Mouse (Mus musculus) left cerebral cortex, adult 8-10 months (tissue): ENCODE results near the gene Sectm1a. TPM values are rescaled to one million over a fixed set of nuclear protein-coding genes. Genes with fewer than 3 reads are reported as not detected.
"Not testable (repeated sequence)": the region's sequence is repeated elsewhere in the genome, so short reads cannot be mapped to it uniquely, and the experiment has no call there.

Source experiments
- DNase-seq, 2 experiments: peaks; one replicate each; pipeline ENCODE4 v3.0.0; 2022; ENCODE audit warnings: low spot score in 2 of 2
- total RNA-seq, 4 experiments: library from RNA; stranded (reverse); gene quantifications; 2 replicates each; pipeline ENCODE4 v1.2.4; 2022

Sectm1a gene
- total RNA-seq, 4 experiments from 2014 or later: not detected

DNA sequence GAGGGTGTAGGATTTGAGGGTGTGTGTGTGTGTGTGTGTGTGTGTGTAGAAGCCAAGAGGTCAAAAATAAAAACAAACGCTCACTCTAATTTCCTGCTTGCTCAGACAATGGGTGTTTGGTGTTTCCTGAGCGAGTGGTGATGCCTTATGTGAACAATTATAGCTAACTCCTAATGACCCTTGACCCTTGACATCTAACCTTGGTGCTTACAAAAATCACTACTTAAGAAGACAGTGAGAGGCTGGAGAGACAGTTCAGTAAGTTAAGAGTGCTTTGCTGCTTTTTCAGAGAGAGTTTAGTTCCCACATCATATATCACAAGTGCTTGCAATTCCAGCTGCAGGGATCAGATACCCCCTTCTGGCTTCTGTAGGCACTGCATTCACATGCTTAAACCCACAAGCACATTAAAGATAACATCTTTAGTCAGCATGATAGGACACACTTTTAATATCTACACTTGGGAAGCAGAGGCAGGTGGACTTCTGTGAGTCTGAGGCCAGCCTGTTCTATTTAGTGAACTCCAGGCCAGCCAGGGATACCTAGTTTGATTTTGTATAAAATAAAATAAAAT is 33.1 kb downstream of the Sectm1a start:
- no peak for DNase-seq

DNA sequence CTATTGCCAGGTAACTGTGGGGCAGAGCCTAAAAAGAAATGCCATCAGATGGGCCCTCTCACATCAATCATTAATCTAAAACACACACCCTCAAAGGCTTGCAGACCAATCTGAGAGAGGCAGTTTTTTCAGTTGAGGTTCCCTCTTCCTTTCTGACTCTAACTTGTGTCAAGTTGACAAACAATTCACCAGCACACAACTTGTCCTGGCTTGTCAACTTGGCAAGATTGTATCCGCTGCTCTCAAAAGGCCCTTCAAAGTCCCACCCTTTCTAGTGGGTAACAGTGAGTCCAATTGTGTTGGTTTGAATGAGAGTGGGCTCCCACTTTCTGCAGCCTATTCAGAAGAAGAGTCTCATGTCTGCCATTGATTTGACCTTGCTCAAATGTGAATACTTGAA is 35.7 kb downstream of the Sectm1a start:
- DNase-seq: no peak

DNA sequence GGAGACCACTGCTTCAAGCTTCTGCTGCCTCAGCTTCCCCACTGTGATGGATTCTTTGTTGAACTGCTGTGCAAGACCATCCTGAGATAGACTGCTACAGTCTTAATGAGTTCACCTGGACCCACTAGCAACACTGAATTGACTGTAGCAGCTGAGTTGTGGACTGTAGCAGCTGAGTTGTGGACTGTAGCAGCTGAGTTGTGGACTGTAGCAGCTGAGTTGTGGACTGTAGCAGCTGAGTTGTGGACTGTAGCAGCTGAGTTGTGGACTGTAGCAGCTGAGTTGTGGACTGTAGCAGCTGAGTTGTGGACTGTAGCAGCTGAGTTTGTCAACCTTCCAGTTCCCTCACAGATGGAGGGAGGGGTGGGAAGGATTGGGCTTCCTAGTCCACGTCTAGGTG is 38.0 kb downstream of the Sectm1a start:
- DNase-seq: not testable (repeated sequence)

DNA sequence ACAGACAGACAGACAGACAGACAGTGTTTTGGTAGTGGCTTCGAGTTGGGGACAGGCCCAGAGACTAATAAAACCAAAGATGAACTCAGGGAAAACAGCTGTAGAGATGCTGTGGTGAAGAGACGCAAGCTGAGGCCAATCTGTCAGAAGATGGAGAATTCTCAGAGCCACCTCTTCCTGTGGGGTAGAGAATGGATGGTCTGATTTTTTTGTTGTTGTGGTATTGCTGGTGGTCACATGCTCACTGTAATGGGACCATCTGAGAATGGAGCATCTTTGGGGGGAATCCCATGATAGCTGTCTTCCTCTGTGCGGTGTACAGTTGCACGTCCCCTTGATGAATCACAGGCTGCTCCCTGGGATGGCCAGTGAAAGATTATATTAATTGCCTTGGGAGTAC is 38.5 kb downstream of the Sectm1a start:
- no peak for DNase-seq

DNA sequence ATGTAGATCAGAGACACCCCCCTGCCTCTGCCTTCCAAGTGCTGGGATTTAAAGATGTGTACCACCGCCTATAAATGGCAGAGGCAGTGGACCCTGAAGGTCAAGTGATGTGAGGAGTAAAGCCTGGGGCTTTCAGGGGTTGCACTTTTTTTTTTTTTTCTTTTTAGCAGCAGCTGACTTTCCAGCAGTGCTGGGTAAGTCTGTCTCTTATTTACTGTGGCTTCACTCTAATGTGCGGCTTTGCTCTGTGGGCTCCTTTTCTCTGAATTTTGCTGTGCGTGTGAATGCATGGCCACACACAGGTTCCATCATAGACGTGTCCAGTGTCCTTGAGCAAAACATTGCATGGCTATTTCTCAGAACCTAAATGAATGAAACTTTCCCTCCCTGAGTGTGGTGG is 39.4 kb downstream of the Sectm1a start:
- no peak for DNase-seq

DNA sequence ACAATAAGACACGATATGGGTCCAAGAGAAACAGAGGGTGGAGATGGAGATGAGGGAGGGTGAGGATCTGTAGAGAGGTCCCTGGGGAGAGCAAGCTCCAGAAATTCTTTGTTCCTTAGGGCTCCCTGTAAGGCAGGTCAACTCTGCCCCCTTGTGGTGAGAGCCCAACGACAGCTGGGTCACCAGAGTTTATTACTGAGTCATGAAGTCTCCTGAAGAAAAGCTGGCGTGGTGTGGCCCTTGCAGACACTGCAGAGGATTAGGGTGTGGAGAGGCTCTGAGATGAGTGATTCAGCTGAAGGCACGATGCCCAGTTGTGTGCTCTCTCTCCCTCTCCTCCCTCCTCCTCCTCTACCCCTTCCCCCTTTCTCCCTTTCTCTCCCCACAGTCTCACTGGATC is 39.8 kb downstream of the Sectm1a start:
- peak; percentile 48 to 86 for DNase-seq

DNA sequence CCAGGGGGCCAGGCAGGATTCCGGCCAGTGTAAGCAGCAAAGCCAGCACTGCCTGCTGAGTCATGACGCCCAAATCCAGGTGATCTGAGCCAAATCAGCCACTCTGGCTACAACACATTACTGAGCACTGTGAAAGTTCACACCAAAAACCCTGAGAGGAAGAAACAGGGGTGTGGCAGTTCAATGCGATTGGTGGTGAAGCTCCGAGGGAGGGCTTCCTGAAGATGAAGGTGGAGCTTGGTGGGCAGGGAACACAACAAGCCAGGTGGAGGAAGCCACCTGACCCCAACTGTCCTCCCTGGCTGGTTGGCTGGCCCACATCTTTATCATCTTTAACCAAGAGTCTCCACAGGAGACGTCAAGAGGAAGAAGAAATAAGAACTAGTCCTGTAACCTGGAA is 41.7 kb downstream of the Sectm1a start, which contains the start of gene Cd7:
Gene Cd7, minus strand, starts transcription at position 117 of the 400 bp plus-strand sequence.
- DNase-seq: peak in 1 of 2 experiments; percentile 30

DNA sequence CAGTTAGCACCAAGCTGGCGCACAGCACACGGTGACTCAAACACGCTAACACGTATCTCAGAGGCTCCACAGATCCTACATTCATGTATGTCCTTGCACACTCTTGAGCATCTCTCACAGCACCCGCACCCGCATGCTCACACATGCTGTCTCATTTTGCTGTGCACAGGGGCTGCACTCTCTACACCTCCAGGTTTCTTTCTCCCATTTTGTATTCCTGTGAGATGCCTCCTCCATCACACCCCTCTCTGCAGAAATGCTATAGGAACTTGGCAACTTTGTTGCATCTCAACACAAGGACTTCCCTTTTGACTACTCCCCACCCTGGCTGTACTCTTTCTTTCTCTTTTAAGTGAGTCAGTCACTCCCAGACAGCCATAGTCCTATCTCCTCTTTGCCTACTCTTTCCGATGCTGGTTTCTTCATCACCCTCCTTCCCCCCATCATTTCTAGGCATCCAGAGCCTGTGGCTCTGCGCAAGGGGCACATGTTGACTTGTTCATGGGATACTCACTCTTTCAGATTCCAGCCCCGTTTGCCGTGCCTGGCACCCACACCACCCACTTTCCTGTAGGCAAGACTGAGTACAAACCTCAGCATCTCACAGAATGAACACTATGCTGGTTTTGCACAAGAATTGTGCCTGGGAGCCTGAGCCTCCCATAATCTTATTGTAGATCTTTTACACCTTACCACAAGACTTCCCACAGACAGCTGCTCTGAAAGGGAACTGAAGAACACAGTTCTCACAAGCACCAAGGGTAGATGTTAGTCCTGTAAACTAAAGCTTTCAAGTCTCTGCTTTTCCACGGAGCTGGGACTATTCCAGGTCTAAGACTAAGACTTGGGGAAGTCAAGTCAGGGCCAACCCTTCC is 42.4 kb downstream of the Sectm1a start:
- DNase-seq: peak in 1 of 2 experiments; percentile 51

DNA sequence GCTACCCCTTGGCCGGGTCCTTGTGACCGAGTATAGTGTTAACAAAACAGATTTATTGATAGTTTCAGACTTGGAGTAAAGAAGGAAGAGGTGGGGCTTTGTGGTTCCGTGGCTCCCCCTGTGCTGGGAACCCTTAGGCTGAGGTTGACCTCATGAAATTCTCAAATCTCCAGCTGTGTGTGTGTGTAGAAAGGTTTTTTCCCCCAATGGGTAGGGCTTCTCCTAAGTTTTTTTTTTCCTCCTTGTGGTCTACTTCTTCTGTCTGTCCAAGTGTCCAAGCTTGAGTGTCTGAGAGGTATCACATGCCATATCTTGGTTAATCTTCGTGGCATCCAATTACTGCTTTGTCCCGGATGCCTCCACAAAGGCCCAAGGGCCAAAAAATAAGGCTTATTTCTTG is 47.9 kb downstream of the Sectm1a start:
- DNase-seq: no peak

DNA sequence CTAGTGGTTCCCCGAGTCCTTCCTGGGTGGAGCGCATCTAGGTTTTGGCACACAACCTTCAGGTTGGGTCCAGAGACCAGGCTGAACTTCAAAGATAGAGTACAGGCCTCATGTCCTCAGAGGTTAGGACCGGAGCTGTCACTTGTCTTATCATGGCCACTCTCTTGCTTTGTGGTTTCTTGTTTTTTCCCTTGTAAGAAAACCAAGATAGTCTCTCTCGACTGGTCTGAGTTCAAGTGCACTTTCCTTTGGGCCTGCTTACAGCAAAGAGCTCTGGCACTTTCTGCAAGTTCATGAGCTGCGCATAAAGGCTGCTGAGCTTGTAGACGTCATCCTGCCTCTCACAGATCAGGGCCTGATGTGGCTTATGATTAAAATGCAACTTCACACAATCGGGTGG is 53.8 kb downstream of the Sectm1a start:
- no peak for DNase-seq

DNA sequence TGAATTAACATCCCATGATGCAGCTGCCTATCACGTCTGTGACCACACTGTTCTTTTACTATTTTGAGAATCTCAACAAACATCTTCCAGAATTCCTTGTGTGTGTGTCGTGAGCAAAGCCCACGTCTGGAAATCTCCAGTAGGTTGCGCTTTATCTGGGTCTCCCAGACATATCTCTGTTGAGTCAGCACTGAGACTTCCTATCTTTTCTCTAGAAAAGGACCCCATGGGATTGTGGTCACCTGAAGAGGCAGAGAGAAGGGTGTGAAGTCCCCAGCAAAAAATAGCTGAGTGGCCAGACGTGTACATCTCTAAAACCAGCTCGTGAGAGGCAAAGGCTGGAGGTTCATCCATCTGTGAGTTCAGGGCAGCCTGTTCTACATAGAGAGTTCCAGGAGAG is 56.9 kb downstream of the Sectm1a start:
- DNase-seq: peak in 1 of 2 experiments; percentile 11

DNA sequence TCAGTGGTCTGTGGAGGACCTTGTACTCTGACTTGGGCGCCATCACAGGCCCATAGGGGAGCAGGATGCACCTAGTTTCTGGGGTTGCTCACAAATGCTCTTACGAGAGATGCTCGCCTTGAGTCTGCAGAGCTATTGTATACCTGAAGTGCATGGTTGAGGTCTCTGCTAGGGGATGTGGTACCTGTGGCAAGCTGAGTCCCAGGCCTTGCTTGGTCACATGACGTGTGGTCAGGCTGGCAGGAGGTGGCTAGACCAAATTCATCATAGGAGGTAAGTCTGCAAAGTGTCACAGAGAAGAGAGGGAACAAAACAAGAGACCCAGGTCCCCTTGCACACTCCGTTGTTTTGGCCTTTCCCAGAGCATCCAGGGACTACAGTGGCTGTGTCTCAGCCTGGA is 61.5 kb downstream of the Sectm1a start:
- DNase-seq: no peak

DNA sequence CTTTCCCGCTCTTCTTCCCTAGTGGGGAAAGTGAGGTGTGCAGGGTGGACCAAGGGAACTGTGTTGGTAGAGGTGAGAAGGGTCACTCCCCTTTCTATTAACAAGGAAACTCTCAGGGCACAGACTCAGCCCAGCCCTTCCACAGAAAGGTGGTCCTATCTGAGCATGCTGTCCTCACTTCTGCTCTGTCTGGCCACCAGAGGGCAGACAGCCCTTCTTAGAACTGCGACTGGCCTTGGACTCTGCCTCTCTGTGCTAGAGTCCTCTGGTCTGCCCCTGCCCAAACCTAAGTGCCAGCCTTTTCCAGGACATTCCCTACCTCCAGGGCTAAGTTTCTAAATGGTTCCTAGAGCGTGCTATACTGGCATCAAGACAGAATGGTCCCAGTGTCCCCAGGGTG is 63.3 kb downstream of the Sectm1a start:
- peak in 1 of 2 experiments; percentile 33 for DNase-seq

Other genes with a start within 250 kb of the Sectm1a start
- gene Ccdc57, start 148.3 kb downstream of the Sectm1a start, total RNA-seq: 1 to 10 TPM; 8.4 to 9.8 (median 9.0) TPM
- gene Slc16a3, start 132.7 kb downstream of the Sectm1a start, total RNA-seq: 1 to 10 TPM; 3.9 to 9.3 (median 7.8) TPM
- 100 to 1,000 TPM; 112 to 116 (median 113) TPM for gene Csnk1d, start 89.9 kb downstream of the Sectm1a start, total RNA-seq
- gene Cd7, start 41.8 kb downstream of the Sectm1a start, total RNA-seq: 1 to 10 TPM; 1.3 to 2.7 (median 1.4) TPM
- not detected for gene Sectm1b, start 17.7 kb downstream of the Sectm1a start, total RNA-seq
- gene Tex19.2, start 37.5 kb upstream of the Sectm1a start, total RNA-seq: not detected
- gene Tex19.1, start 64.9 kb upstream of the Sectm1a start, total RNA-seq: not detected
- gene Uts2r, start 79.1 kb upstream of the Sectm1a start, total RNA-seq: under 1 TPM in 3 of 4 experiments, not detected in 1; 0.18 to 0.50 (median 0.37) TPM
- 10 to 100 TPM; 20.8 to 27.9 (median 24.8) TPM for gene Hexdc, start 123.2 kb upstream of the Sectm1a start, total RNA-seq
- 10 to 100 TPM in 1 of 4 experiments, 1 to 10 TPM in 3; 7.5 to 10.2 (median 9.5) TPM for gene Ogfod3, start 123.5 kb upstream of the Sectm1a start, total RNA-seq
- gene Cybc1, start 148.1 kb upstream of the Sectm1a start, total RNA-seq: 10 to 100 TPM; 19.2 to 25.9 (median 23.0) TPM
- gene Narf, start 156.0 kb upstream of the Sectm1a start, total RNA-seq: 10 to 100 TPM; 44.1 to 61.8 (median 51.2) TPM
- gene Foxk2, start 178.8 kb upstream of the Sectm1a start, total RNA-seq: 10 to 100 TPM; 78.2 to 84.7 (median 79.9) TPM